Mouse (Mus musculus) liver, embryonic 14.5 days (tissue): ENCODE results near the gene Brf1.

ENCODE experiments used
- CTCF ChIP-seq: IDR thresholded peaks from 2 replicates; pipeline ENCODE4 v1.5.1; 2016; ENCODE audit warnings: antibody characterized with exemption, low read depth, control low read depth
- EP300 ChIP-seq: IDR thresholded peaks from 2 replicates; pipeline ENCODE4 v1.6.1; 2016; ENCODE audit warnings: antibody characterized with exemption, low read depth

DNA sequence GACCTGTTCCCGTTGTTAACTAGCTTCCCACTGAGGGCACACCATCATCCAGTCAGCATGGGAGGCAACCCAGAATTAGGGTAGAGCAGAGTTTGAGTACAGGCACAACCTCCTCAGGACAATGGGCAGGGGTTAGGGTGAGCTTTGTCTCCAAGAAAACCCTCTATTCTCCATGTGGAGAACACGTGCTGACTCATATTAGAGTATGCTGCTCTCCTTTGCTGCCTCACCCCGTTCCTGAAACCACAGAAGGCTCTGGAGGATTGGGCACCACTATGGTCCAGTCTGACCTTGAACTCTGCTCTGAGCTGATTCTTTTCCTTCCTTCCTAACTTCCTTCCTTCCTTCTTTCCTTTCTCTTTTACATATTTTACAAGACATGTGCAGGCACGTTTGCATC, 37.9 kb upstream of the Brf1 start:
- TF ChIP-seq CTCF = no peak
- TF ChIP-seq EP300 = no peak
